Mouse (Mus musculus) ovary, postnatal 14 days (tissue): ENCODE results near the gene Mrc2.

Experiments
- DNase-seq: peaks from one replicate; pipeline ENCODE4 v3.0.0; 2022; ENCODE audit warnings: low spot score

Gene Mrc2

DNA sequence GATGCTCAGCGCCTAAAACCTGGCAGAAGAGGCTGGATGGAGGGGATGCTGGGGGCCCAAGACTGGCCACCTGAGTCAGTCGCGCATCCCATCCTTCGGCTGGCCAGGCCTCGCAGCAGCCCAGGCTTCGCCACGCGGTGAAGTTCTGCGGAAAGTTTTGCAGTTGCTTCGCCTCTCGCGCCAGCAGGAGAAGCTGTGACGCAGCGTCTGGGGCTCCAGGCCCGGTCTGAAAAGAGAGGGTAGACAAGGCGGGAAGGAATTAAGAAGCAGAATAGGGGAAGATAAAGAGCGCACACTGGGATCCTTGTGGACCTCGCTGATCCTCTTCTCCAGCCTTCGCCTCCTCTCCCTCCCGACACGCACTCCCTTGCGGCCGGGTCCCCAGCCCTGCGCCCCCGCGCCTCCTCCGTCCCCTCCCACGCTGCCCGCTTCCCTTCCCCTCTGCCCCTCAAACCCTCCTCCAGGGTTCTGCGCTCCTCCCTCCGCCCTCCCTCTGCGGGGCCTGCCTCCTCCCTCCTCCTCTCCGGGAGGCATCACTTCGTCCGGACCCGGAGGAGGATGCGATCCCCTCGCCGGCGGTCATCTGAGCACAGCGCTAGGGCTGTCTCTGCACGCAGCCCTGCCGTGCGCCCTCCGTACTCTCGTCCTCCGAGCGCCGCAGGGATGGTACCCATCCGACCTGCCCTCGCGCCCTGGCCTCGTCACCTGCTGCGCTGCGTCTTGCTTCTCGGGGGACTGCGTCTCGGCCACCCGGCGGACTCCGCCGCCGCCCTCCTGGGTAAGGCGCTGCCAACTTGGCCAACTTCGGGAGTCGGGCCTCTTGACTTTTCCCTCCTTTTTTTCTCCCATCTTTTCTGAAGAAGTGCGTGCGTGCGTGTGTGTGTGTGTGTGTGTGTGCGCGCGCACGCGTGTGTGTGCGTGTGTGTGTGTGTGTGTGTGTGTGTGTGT is at the start of gene Mrc2:
Gene Mrc2 (plus strand): TSS at position 520 of the 948 bp plus-strand sequence.
- peak; percentile 70 for DNase-seq

DNA sequence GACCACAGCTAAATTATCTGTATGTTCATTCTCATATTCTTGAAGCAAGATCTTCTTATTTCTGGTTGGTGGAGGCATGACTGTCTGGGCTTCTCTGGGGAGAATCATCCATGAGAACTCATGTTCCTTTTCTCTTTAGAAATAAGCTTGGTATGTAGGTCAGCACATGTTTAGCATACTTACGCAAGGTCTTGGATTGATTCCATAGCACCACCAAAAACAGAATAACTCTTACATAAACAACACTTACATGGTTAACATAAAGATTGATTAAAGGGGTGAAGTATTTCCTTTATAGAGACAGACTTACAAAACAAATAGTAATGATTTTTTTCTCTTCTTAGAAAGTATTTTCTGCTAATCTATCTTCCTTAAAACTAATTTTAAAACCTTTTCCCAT is 46.1 kb upstream of the Mrc2 start:
- DNase-seq: no peak

DNA sequence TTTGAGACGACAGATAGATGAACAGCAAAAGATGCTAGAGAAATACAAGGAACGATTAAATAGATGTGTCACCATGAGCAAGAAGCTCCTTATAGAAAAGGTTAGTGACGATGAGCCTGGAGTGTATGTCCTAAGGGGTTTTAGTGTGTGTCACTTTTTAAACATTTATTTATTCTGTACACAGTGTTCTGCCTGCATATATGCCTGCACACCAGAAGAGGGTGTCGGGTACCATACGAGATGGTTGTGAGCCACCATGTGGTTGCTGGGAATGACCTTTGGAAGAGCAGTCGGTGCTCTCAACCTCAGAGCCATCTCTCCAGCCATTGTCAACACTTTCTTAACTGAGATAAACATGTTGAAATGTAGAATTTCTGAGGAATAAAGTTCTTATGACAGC is 45.7 kb upstream of the Mrc2 start:
- no peak for DNase-seq

DNA sequence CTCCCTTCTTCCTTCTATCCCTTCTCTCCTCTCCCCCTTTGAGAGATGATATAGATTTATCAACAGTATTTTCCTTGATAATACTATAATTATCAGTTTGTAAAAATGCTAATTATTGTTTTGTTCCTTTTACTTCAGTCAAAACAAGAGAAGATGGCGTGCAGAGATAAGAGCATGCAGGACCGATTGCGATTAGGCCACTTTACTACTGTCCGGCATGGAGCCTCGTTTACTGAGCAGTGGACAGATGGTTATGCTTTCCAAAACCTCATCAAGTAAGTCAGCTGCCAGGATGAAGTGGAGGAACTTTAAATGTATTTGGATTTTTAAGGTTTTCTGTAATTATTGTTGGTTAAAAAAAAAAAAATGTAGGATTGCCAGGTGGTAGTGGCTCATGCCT is 45.1 kb upstream of the Mrc2 start:
- DNase-seq: no peak

DNA sequence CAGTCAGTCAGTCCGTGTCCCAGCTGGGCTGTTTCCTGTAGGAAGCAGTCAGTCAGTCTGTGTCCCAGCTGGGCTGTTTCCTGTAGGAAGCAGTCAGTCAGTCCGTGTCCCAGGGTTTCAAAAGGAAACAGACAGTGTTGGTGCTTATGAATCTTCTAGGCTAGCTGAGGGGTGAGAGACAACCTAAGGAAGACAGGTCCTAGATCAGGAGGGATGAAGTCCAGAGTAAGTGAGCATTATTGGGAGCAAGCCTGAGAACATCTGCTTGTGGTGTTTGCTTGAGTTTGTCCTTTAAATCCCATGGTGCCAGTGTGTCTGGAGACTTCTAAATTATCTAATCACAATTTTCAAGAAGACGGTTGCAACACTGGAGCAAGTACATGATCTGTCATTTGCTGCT is 32.7 kb upstream of the Mrc2 start:
- DNase-seq: no peak

DNA sequence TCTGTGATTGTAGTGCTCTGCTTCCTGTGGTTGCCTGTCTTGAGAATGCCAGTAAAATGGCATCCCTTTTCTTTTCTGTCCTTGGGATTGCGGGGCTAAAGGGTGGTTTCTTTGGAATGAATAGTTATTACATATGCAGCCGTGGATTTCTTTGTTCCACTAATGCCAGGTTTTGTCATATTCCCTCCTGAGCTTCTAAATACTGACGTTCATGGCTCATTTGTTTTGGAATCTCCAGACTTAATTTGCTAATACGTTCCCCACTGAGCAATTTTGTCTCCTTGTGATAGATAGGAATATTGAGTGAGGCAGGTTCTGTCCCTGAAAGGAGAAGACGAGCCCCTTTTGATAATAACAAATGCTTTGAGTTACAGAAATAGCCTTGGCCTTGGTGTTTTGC is 31.3 kb upstream of the Mrc2 start:
- DNase-seq: no peak

DNA sequence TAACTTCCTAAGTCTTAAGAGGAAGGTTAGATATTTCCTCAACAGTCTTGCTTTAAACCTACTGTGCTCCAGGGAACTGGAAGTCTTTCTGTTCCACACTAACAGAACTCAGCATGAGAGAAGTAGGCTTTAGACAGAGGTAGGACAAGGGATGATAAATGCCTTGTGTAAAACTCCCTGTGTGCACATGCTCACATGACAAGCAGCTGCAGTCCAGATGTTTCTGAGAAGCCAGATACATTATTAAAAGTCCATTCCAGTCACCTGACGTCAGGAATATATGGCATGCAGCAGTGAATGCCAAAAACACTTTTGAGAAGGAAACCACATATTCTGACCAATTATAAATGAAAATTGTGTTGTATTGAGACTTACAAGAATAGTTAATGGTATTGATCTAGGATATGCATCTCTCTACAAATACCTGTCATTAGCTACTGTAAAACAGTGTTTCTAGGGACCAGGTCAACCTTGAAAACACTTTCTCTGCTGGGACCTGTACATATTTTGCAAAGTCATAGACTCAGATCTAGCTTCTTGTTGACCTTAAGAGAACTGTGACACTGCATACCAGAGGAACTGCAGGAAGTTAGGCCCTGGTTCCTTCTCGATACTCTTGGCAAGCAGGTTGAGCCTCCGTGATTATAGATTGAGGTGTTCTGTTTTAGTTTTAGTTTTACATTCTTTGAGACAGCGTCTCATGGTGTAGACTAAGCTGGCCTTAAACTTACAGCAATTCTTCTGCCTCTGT is 30.7 kb upstream of the Mrc2 start:
- DNase-seq: no peak

DNA sequence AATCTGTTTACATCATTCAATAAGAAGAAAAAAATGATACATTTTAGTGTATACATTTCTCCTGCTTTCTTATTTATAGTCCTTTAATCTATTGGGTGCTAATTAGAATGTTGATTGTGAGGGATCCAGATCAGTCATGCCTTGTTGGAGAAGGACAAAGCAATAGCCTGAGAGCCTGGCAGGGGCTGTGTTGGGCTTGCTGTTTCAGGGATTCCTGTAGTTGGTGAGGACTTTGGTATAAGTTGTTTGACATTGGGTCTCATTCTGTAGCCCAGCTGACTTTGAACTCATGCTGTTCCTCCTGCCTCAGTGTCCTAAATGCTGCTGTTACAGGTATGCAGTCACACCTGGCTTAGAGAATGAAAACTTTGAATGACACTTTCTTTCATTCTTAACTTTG is 27.9 kb upstream of the Mrc2 start:
- DNase-seq: no peak

DNA sequence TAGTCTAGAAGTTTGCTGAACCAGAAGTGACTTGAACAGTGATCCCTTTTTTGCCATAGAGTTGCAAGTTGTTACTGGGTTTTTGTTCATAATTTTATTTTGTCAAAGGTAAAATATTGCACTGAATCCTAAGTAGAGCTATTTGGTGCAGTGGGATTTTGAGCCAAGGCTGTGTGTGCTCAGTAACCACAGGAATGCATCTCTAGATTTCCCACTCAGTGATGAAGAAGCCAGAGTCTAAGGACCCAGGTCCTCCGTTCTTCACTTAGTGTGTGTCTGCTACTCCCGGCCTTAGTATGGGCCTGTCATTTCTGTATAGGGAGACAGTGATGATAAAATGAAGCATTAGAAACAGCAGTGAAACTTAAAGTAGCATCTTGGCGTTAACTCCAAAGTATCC is 27.5 kb upstream of the Mrc2 start:
- no peak for DNase-seq

DNA sequence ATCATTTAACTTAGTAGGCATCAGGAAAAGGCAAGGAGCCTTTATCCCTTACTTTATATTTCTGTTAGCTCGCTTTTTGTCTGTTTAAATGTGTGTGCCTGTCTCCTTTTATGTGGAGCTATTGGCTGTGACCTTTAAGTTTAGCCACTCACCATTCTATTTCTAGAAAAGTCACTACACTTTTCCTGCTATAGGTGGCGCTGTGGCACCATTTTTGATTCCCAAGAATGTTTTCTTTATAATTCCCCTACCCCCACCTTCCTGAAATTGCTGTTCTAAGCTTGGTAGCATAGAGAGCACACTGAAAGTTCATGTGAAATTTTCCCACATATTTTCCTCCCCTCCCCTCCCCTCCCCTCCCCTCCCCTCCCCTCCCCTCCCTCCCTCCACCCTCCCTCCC is 22.3 kb upstream of the Mrc2 start:
- no peak for DNase-seq

DNA sequence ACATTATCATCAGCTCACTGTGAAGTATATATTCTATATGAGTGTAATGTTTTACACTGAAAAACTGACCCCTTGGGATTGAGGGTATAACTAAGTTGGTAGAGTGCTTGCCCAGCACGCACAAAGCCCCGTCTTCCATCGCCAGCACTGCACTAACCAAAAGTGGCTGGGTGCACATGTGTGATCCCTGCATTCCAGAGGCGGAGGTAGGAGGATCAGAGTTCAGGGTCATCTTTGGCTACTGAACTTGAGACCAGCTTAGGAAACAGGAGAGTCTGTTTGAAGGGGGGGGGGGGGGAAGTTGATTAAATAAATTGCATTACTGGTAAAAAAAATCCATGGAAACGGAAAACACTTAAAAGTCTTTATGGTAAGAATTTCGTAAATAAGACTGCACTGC is 12.0 kb upstream of the Mrc2 start:
- DNase-seq: no peak

DNA sequence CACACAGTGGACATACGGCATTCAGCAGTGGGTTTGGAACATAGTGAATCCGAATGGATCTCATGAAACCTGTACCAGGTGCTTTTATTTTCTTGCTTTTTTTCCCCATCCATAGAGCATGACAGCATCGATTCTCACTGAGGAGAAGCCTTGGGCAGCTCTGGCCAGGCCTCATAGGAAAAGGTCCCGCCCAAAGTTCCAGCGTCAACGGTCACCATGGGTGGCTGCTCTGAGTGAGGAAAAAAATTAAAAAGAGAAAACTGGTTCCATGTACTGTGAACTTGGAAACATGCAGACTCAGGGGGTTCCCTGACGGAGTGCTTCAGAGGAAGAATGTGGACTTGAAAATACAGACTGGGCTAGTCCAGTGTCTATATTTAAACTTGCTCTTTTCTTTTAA is 11.2 kb upstream of the Mrc2 start:
- no peak for DNase-seq

DNA sequence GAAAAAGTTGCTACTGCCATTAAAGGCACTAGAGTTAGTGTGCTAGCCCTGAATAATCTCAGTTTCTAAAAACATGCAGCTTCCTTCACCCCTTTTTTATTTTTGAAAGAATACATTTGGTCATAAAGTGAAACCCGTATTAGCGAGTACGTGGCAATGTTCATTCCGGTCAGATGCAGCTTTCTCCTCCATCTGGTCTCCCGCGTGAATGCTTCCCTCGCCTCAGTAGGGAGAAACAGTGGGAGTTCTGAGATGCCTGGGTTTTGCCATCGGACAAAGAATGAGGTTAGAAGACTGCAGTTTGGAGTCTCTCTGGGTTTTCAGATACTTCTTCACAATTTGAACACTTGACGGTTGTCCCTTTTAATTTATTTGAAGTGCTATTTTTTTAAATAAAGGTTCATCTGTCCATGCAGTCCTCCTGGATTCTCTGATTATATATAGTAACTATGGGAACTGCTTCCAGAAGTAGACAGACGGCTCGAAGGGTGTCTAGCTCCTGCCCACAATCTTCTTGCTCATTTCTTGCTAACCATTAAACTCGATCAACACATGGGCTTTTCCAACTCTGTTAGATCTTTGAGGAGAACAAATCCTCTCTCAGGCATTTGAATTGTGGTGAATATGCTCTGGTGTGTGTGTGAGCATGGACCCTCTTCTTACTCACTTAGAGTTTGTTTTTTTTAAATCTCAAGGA is 10.5 kb upstream of the Mrc2 start:
- no peak for DNase-seq

DNA sequence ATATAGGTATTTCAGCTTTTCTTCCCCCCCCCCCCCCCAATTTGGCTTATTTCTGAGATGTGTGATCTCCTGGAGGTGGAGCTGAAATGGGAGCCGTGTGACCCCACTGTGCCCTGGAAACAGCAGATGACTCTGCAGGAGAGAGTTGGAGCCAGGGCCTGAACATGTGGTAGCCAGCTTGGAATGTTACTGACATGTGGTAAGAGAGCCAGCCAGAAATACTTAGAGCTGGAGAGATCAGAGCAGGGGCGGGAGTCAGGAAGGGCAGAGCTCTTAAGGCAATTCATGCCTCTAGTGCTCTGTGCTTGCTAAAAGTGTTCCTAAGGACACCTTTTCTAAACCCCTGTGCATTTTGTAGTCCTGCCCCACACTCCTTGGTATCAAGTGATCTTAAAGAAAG is 10.0 kb upstream of the Mrc2 start:
- no peak for DNase-seq

DNA sequence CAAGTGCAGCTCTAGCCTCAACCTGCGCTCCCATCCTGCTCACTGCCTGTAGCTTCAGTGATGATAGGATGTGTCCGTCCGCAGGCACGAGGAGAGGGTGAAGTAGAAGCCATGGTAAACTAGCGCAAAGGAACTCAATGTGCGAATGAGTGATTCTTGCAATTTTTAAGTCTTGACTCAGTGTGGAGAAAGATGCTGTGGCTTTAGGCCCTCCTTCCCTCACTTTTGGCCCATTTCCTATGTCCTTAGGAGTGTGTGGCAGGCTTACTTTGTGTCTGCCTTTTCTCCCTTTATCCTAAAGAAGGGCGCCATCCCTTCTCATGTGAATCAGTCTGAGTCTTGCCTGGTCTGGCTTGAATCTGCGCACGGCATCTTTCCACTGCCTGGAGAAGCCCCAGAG is 9.4 kb upstream of the Mrc2 start:
- no peak for DNase-seq

DNA sequence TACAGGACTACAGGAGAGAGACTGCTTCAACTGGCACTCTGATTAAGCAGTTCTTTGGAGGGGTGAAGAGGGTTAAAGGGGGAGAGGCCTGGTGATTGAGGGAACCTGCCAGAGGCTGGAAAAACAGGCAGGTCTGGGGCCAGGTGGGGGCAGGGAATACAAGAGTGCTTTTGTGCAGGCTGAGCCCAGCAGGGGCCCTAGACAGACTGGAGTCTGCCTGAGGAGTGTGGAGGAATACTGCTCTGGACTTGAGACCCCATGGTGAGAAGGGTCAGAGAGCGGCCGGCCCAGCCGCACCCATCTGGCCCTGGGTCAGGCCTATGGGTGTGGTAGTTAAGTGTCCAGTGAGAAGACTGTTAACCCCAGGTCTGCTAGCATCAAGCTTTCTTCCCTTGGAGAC is 6.7 kb upstream of the Mrc2 start:
- no peak for DNase-seq

DNA sequence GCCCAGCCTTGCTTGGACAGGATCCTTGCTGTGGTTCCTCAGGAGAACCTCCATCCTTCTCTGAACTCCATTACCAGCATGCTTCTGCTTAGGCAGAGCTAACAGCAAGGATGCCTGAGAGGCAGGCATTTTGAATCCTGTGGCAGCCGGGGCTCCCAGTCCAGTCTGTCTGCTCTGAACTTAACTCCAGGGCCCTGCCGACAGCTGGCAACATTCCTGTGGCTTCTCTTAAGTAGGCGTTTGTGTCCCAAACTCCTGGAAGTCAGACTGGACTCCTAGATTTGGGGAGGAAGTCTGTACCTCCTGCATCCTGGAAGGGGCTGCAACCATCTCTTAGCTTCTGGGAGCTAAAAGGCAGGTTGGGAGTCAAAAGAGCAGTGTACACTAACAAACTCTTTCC is 3.0 kb upstream of the Mrc2 start:
- DNase-seq: no peak

DNA sequence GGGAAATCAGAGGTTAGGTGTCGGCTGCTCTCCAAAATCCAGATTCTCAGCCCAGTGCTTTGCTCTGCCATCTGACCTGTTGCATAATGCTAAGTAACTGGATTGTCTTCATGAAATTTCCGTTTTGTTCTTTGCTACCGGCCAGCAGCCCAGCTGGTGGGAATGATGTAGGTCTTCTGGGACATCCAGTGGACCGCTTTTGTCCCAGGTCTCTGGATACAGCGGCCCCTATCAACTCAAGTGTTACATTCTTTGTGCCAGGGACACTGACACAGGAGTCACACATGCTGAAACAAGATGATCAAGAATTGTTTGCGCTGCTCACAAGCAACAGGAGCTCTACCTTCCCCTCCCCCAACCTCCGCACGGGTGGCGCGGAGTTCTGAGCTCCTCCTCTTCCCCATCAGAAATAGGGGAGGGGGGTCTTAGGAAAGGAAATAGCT is 741 bp upstream of the Mrc2 start:
- DNase-seq: no peak

DNA sequence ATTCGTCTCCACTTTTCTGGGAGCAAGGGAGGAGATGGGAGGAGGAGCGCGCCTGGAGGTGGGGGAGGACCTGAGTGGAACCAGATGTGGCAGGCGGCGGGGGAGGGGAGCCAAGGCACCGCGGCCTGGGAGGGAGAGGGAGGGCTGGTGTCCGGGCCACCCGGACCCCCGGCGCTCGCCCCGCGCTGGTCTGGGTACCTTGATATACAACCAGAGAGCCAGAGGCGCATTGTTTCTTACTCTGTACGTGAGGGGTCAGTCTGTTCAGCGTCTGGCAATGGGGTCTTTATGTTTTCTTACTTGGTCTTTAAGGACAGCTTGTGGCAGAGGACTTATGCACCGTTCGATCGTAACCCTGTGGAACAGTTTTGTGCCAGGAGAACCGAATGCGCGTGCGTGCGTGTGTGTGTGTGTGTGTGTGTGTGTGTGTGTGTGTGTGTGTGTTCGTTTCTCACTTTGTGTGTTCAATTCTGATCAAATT is 698 bp downstream of the Mrc2 start:
- DNase-seq: peak; percentile 52

DNA sequence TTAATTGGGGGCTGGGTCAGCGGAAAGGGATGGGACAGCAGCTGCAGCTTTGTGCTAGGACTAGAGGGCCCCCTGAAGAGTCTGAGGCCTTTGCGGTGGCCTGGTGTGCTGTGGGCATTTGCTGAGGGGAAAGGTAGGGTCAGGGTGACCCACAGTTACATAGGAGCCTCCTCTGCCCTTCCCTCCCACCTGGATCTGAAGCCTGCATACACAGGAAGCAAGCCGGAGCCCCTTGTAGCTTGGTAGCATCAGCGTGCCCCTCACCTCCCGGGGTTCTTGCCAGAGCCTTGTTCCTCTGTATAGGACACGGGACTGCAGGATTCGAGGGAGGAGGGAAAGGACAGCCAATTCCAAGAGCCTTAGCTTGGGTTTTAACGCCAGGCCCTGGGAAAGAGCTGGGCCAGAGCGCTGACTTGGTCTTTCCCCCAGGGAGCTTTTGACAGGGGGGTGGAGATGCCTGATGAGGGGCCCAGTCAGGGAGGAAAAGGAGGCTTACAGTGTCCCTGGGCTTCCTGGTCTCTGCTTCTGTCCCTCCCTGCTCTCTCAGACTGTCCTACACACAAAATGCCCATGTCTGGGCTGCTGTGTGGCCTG is 1.6 kb downstream of the Mrc2 start:
- no peak for DNase-seq

DNA sequence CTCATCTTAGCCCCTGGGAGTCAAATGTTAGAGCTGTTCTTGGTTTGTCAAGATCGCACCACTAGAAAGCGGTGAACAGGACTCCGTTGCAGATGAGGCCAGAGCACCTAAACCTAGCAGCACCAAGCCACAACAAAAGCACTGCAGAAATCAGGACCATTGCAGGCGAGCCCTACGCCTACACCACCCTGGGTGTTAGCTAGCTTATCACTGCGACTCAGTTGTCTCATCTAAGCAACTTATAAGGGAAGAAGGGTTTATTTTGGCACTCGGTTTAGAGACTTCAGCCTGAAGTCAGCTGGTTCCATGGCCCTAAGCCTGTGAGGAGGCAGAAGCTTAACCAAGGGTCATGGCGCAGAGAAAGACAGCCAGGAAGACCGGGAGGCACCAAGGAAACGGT is 3.6 kb downstream of the Mrc2 start:
- DNase-seq: no peak

DNA sequence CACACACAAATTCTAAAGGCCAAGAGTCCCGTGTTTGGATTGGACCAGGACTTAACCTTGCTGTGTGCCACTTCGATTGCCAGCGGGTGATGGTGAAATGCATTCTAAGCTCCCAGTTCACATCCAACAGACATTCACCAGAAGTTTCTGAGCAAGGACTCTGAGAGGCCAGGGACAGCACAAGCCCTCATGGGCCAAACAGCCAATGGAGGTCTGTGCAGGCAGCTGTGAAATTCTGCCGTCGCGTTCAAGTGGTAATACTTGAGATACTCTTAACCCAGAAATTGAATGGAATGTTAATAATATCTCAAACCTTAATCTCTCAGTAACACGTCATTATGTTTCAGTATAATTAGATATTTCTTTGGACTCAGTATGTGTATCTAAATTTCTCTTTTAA is 17.8 kb downstream of the Mrc2 start:
- no peak for DNase-seq
